Mouse (Mus musculus) hindbrain, embryonic 16.5 days (tissue): ENCODE results near the gene Tmem150c. TPM values are rescaled to one million over a fixed set of nuclear protein-coding genes. Genes with fewer than 3 reads are reported as not detected.
A peak's percentile ranks its signal among the peaks of the same experiment; 100 is the strongest.

ENCODE experiments used
- ATAC-seq: fragments of 200-750 bp; cut with Nextera tagmentation; 2 replicates; pipeline ENCODE4 v1.8.0; 2017; ENCODE audit warnings: moderate TSS enrichment, moderate library complexity
- H3K27ac ChIP-seq: fragments of 300-500 bp; sonication (generic); 2 replicates; pipeline ENCODE4 v1.5.1; 2014; ENCODE audit warnings: low read depth, mild to moderate bottlenecking, control low read depth, low read length, moderate library complexity
- H3K27me3 ChIP-seq: fragments of 300-500 bp; sonication (generic); replicated peaks from 2 replicates; pipeline ENCODE4 v1.6.1; 2014; ENCODE audit warnings: low read length; ENCODE audit not compliant: control insufficient read depth, insufficient read depth
- H3K36me3 ChIP-seq: fragments of 300-500 bp; sonication (generic); 2 replicates; pipeline ENCODE4 v1.6.1; 2014; ENCODE audit warnings: mild to moderate bottlenecking, low read length, moderate library complexity, mixed read lengths; ENCODE audit not compliant: control insufficient read depth, insufficient read depth
- H3K4me1 ChIP-seq: fragments of 300-500 bp; sonication (generic); 2 replicates; pipeline ENCODE4 v1.6.1; 2014; ENCODE audit warnings: low read depth, low read length; ENCODE audit not compliant: control insufficient read depth, insufficient read depth
- H3K4me2 ChIP-seq: fragments of 300-500 bp; sonication (generic); 2 replicates; pipeline ENCODE4 v1.6.1; 2014; ENCODE audit warnings: mild to moderate bottlenecking, low read length, control low read depth, moderate library complexity
- H3K4me3 ChIP-seq: fragments of 300-500 bp; sonication (generic); 2 replicates; pipeline ENCODE4 v1.5.1; 2014; ENCODE audit warnings: mild to moderate bottlenecking, low read length, control low read depth, moderate library complexity
- H3K9ac ChIP-seq: fragments of 300-500 bp; sonication (generic); 2 replicates; pipeline ENCODE4 v1.6.1; 2014; ENCODE audit warnings: low read depth, mild to moderate bottlenecking, control low read depth, low read length, moderate library complexity
- H3K9me3 ChIP-seq: fragments of 300-500 bp; sonication (generic); 2 replicates; pipeline ENCODE4 v1.6.1; 2014; ENCODE audit warnings: mild to moderate bottlenecking, low read length, moderate library complexity; ENCODE audit not compliant: control insufficient read depth
- whole genome bisulfite sequencing: fragments of 180-500 bp; shearing (Covaris S2); extraction: QIAGEN DNeasy Blood & Tissue Kit; methylation state at CpG from one replicate; pipeline ENCODE4 v1.1.7; 2014; 5-methylcytosine and 5-hydroxymethylcytosine counted together
- polyA plus RNA-seq: library from polyadenylated mRNA; unstranded; fragments of >200 nt; fragmentation: Nextera tagmentation; extraction: Ambion mirVana; gene quantifications from 2 replicates; pipeline ENCODE4 v1.2.1, GENCODE M21; 2015

Tmem150c gene
- polyA plus RNA-seq, 1 experiment from 2014 or later = 37.2 TPM

DNA sequence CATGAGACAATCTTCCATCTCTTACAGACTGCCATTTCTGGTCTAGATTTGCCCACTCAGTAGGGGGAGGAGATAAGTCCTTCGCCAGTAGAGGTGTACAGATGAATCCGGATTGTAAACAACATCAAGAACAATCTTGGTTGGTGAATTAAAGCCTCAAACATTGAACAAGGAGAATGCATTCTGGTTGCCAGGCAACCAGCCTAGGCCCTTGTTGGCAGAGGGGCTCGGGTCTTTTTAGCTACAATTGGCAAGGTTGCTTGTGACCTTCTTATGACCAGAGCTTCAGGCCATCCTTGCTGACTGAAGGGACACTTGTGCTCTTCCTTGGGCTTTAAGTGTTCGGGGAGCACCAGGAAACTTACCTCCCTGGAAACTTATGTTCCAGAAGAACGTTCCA lies 16.5 kb upstream of the Tmem150c start:
- 31% methylated on average over 5 of the region's 5 CpGs for WGBS
- H3K4me1 ChIP-seq = peaks cover 9% of the 10 kb centered on the region
- H3K9me3 ChIP-seq = no peaks in the 10 kb centered on the region
- no peaks in the 10 kb centered on the region for H3K36me3 ChIP-seq
- peak; percentile 25; the same call in 1 of the 2 replicates for ATAC-seq
- H3K27me3 ChIP-seq = no peaks in the 10 kb centered on the region
- no peak overlapping the region for H3K4me2 ChIP-seq
- no peak overlapping the region for H3K4me3 ChIP-seq
- no peak overlapping the region for H3K9ac ChIP-seq
- H3K27ac ChIP-seq = peak overlapping the region; percentile 48; the same call in 1 of the 2 replicates

DNA sequence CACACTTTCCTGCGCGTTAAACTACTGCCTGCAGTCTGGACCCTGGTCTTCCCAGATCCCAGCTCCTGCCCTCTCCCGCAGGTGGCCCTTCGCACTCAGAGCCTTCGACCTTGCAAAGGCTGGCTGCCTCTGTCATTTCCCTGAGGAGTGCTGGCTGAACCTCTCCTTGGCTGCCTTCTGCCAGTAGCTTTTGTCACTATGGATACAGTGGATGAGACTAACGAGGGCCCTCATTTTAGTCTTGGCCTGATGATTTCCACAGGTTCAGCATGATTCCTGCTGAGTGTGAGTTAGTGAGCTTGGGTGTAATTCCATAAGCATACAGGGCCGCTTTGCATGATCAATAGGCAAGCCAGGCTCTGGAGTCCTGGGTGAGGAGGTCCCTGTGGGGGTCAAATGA lies 16.0 kb upstream of the Tmem150c start:
- WGBS = 58% methylated on average over 7 of the region's 7 CpGs
- Histone ChIP-seq H3K4me2 (no peak overlapping the region), H3K9ac (no peak overlapping the region), H3K27ac (peak overlapping the region; percentile 48; the same call in 1 of the 2 replicates), H3K36me3 (no peaks in the 10 kb centered on the region), H3K4me3 (no peak overlapping the region), H3K9me3 (no peaks in the 10 kb centered on the region), H3K27me3 (no peaks in the 10 kb centered on the region), H3K4me1 (peaks cover 9% of the 10 kb centered on the region)
- peak; percentile 57; the same call in 1 of the 2 replicates for ATAC-seq

DNA sequence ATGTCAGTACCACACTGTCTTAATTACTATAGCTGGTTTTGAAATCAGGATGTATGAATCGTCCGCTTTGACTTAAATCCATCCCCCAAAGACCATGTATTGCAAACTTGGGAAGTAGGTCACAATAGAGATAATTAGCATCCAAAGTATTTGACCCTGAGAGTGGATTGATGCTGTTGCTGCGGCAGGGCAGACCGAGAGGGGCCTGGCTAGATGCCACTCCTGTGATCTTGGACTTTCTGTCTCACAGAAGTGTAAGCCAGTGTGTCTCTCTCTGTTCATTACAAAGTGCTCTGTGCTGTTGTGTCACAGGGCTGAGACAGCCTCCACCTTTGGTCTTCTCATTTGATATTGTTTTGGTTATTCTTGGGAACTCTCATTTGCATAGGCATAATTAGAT lies 12.5 kb upstream of the Tmem150c start:
- no peak overlapping the region for H3K9ac ChIP-seq
- no peak overlapping the region for H3K4me2 ChIP-seq
- 44% methylated on average over 4 of the region's 4 CpGs for whole genome bisulfite sequencing
- no peak overlapping the region for H3K4me3 ChIP-seq
- no peaks in the 10 kb centered on the region for H3K36me3 ChIP-seq
- no peak overlapping the region for H3K27ac ChIP-seq
- no peaks in the 10 kb centered on the region for H3K27me3 ChIP-seq
- peaks cover 9% of the 10 kb centered on the region for H3K4me1 ChIP-seq
- no peak for ATAC-seq
- no peaks in the 10 kb centered on the region for H3K9me3 ChIP-seq

DNA sequence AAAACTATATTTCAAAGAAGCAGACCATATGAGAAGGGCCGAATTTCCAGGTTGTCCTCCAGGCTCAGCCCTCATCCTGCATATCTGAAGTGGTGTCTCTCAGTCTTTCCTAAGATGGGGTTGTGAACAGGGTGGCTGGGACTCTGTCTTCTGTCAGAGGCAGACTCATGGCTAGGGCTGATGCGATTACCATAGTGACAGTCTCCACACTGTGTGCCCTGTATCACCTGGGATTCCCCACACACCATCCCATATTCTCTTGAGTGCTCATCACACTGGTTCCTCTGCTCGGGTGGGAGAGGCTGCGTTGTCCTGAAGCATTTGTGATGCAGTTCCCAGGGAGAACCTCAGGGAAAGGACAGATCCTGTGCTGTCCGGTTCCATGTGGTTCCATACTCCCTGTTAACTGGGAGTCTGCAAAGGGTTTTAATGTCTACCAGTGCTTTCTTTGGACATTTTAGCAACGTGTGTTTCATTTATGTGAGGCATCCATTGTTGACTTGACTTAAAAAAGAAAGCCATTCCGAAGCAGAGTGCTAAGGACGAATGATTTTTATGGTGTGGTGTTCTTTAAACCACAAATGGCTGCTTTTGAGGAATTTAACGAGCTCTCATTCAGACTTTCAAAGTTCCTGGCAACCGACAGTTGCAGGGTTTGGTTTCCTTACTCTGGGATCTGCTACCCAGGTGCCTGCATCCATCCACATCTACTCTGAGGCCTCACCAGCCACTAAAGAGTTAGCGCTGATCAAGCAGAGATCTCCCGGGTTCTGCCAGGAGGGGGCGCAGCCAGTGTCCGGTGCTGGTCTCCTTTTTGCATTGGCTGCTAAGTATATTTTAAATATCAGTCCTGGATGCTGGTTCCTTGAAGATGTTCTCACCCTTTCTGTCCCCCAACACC lies 7.2 kb upstream of the Tmem150c start:
- WGBS = 56% methylated on average over 14 of the region's 14 CpGs
- H3K4me2 ChIP-seq = no peak overlapping the region
- H3K4me1 ChIP-seq = no peaks in the 10 kb centered on the region
- H3K9ac ChIP-seq = no peak overlapping the region
- ATAC-seq = no peak
- H3K27me3 ChIP-seq = no peaks in the 10 kb centered on the region
- H3K36me3 ChIP-seq = no peaks in the 10 kb centered on the region
- H3K27ac ChIP-seq = no peak overlapping the region
- no peaks in the 10 kb centered on the region for H3K9me3 ChIP-seq
- H3K4me3 ChIP-seq = no peak overlapping the region

DNA sequence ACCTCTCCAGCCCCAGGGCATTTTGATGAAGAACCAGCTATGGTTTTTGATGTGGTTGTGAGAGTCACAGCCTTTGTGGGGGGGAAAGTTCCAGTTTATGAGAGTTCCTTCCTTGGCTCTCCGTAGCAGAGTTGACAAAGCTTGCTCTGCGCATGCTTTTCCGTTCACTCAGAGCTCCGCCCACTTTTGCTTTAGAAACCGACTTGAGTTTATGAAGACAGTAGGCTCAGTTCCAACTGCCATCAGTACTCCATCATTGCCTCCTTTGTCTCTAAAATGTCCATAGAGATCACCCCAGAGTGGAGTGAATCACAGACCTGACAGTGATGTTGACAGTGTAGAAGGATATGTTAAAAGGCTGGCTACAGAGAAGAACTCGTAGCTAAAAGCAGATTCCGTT lies 3.8 kb upstream of the Tmem150c start:
- 64% methylated on average over 7 of the region's 7 CpGs for WGBS
- no peak for ATAC-seq
- H3K4me3 ChIP-seq = no peak overlapping the region

DNA sequence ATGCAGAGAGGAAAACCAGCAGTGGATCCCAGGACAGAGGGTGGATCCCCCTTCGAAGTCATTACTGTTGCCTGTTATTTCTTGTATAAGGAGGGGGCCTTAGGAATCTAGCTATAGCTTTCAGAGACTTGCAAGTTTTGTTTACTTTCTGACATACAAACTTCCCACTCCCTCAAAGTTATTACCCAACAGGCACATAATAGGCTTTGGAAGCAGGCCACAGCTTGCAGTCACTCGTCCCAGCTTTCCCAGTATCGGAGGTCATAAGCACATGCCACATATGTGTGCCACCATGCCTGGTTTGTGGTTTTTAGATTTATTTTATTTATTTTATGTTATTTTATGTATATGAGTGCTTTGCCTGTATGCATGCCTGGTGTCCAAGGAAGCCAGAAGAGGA lies 3.2 kb upstream of the Tmem150c start:
- H3K4me3 ChIP-seq = no peak overlapping the region
- 89% methylated on average over 3 of the region's 3 CpGs for WGBS

More for the DNA sequence above, 3.8 kb upstream of the Tmem150c start:
- no peaks in the 10 kb centered on the region for H3K27me3 ChIP-seq
- H3K36me3 ChIP-seq = no peaks in the 10 kb centered on the region
- no peak overlapping the region for H3K9ac ChIP-seq
- no peak overlapping the region for H3K4me2 ChIP-seq
- H3K27ac ChIP-seq = no peak overlapping the region
- no peaks in the 10 kb centered on the region for H3K9me3 ChIP-seq
- peaks cover under 1% of the 10 kb centered on the region for H3K4me1 ChIP-seq

DNA sequence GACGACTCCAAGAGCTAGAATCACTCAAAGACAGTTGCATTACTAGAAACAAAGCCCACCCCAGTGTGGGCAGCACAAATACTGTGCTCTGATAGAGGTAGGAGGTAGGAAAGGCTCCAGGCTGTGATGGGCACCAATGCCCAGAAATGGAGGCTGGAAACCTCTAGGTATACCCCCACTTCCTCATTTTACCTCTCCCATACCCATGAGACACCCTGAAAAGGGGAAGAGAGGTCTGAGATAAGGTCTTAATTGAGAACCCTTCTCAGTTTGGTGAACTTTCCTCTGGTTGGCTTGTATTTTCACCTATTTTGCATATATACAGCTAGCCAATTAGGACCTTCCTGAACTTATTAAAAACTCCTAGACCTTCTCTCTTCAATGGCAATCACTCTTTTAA lies 2.4 kb upstream of the Tmem150c start:
- Histone ChIP-seq H3K4me3 (no peak overlapping the region), H3K27me3 (no peaks in the 10 kb centered on the region), H3K36me3 (no peaks in the 10 kb centered on the region), H3K4me2 (no peak overlapping the region), H3K27ac (no peak overlapping the region), H3K9me3 (no peaks in the 10 kb centered on the region), H3K4me1 (peaks cover 2% of the 10 kb centered on the region), H3K9ac (no peak overlapping the region)
- WGBS = 77% methylated on average over 1 of the region's 1 CpGs
- no peak for ATAC-seq

More for the DNA sequence above, 3.2 kb upstream of the Tmem150c start:
- Histone ChIP-seq H3K9me3 (no peaks in the 10 kb centered on the region), H3K36me3 (no peaks in the 10 kb centered on the region), H3K9ac (no peak overlapping the region), H3K4me1 (peaks cover 2% of the 10 kb centered on the region), H3K27me3 (no peaks in the 10 kb centered on the region), H3K27ac (no peak overlapping the region), H3K4me2 (no peak overlapping the region)
- ATAC-seq = no peak

DNA sequence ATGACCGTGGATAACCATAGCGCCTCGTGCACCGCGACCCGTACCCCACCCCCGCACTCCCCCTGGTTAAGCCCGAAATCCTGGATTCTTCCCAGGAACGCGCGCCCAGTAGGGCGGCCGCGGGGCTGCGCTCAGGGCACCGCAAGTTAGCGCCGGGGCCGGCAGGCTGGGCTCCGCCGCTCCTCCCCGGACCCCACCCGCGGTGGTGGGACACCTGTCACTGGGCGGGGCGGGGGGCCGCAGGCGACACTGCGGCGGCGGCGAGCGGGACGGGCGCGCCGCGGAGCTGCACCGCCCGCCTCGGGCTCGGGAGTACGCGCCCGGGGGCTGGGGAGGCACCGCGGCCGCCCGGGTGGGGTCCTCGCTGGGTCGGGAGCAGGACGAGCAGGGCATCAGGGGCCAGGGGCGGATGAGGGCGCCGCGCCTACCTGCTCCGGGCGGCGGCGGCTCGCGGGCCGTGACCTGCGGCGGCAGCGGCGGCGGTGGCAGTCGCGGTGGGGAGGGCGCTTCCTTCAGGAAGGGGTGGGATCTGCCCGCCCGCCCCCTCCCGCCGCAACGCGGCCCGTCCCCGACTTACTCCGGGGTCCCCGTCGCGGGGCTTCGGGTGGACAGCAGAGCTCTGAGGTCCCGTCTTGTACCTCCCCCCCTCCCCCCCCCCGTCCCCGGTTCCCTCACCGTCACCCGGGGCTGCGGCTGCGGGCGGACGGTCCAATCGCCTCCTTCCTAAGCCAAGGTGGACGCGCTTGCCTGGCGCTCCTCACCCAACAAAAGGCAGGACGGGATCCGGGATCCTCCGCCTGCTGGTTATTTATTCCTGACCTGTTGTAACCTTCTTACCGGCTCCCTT lies 594 bp downstream of the Tmem150c start:
- peak overlapping the region; percentile 89 for H3K4me3 ChIP-seq
- H3K27me3 ChIP-seq = no peaks in the 10 kb centered on the region
- peak overlapping the region; percentile 93 for H3K9ac ChIP-seq
- no peaks in the 10 kb centered on the region for H3K36me3 ChIP-seq
- under 1% methylated on average over 64 of the region's 101 CpGs for WGBS
- peak; percentile 72 for ATAC-seq
- H3K9me3 ChIP-seq = no peaks in the 10 kb centered on the region
- H3K27ac ChIP-seq = peak overlapping the region; percentile 81
- H3K4me2 ChIP-seq = peak overlapping the region; percentile 88
- H3K4me1 ChIP-seq = peaks cover 2% of the 10 kb centered on the region

DNA sequence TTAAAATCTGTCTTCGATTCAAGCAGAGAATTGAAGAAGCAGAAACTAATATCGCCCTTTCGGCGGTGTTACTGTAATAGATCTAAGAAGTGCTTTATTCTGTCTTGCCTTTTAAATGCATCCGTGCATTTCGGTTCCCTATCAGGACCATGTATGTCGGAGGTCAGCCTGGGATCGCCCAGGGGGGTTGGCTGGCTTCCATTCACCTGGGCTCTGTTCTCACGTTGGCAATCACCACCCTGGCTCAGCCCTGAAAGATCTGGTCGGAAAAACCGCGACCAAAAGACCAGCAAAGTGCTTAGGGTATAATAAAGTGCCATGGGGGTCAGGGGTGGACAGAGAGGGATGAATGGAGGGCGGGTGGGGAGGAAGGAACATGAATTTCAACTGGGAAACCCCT lies 1.3 kb downstream of the Tmem150c start:
- peaks cover 2% of the 10 kb centered on the region for H3K4me1 ChIP-seq
- H3K4me2 ChIP-seq = peak overlapping the region; percentile 88
- peak; percentile 14; the same call in 1 of the 2 replicates for ATAC-seq
- H3K36me3 ChIP-seq = no peaks in the 10 kb centered on the region
- H3K4me3 ChIP-seq = peak overlapping the region; percentile 89
- whole genome bisulfite sequencing = 8% methylated on average over 13 of the region's 13 CpGs
- peak overlapping the region; percentile 93 for H3K9ac ChIP-seq
- H3K9me3 ChIP-seq = no peaks in the 10 kb centered on the region
- H3K27me3 ChIP-seq = no peaks in the 10 kb centered on the region
- peak overlapping the region; percentile 81; the same call in 1 of the 2 replicates for H3K27ac ChIP-seq
